Mouse (Mus musculus) erythroblast, embryonic 14.5 days (primary cell): ENCODE measurements at regions not wholly inside any gene's neighbourhood (a gene's known extent, or its start where the extent isn't known, plus 50 kb on each side); places are given as distances from the start of the nearest gene placed in this dataset.
A peak's percentile ranks its signal among the peaks of the same experiment; 100 is the strongest.

Source experiments
- H3K27me3 ChIP-seq: 2 replicates; pipeline ENCODE4 v1.6.1; 2012; ENCODE audit warnings: inconsistent platforms; ENCODE audit not compliant: control insufficient read depth
- H3K36me3 ChIP-seq: 2 replicates; pipeline ENCODE4 v1.6.1; 2012; ENCODE audit warnings: mild to moderate bottlenecking, inconsistent platforms; ENCODE audit not compliant: control insufficient read depth
- H3K4me1 ChIP-seq: 2 replicates; pipeline ENCODE4 v1.6.1; 2012; ENCODE audit warnings: inconsistent platforms; ENCODE audit not compliant: control insufficient read depth
- H3K4me3 ChIP-seq: replicated peaks from 2 replicates; pipeline ENCODE3; 2012; ENCODE audit warnings: moderate library complexity, mild to moderate bottlenecking, inconsistent platforms
- H3K9me3 ChIP-seq: 2 replicates; pipeline ENCODE4 v1.6.1; 2012; ENCODE audit warnings: low read length, inconsistent platforms, mixed read lengths; ENCODE audit not compliant: control insufficient read depth
- GATA1 ChIP-seq: IDR thresholded peaks from 2 replicates; pipeline ENCODE4 v1.6.1; 2012; ENCODE audit warnings: low read length, inconsistent platforms, mixed read lengths
- TAL1 ChIP-seq: IDR thresholded peaks from 3 replicates; pipeline ENCODE4 v1.6.1; 2012; ENCODE audit warnings: low read length, inconsistent platforms, mixed read lengths

DNA sequence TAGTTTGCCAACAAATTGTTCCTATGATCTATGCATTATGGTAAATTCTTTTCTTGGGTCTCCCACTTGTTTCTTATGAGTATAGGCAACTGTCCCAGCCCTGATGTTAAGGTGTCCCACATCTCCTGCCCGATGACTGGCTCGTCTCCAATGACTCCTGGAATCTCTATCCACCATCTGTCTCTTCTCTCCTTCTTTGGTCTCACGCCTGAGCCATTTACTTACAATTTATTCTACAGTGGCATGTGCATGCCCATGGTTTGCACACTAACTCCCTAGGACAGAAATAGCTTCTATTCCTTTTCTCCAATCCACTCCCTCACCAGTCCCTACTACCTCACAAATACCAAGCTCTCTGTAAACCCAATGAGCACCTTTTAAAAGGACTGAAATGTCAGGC is 127.0 kb downstream of the Gm4791 start:
- TF ChIP-seq TAL1 (no peak), GATA1 (no peak)
- no peaks in the 10 kb centered on the region for H3K27me3 ChIP-seq
- H3K4me3 ChIP-seq, result no peak overlapping the region
- H3K4me1 ChIP-seq, result no peaks in the 10 kb centered on the region
- no peaks in the 10 kb centered on the region for H3K36me3 ChIP-seq
- no peaks in the 10 kb centered on the region for H3K9me3 ChIP-seq

DNA sequence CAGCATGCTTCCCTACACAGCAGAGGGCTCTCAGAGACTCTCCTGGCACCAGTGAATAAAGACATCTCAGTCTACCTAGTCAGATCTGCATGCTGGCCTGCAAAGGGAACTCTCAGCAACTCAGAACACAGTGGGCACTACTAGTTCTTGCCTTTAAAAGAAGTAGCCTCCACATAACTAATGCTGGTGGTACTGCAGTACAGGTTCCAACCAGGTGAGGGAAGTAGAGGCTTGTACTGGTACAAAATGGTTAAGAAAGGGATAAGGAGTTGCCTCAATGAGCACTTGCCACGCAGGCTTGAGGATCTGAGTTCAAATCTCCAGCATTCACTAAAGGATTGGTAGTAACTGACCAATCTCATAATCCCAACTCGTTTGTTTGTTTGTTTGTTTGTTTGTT is 127.7 kb downstream of the Gm4791 start:
- no peaks in the 10 kb centered on the region for H3K36me3 ChIP-seq
- no peaks in the 10 kb centered on the region for H3K27me3 ChIP-seq
- H3K4me3 ChIP-seq, result no peak overlapping the region
- no peaks in the 10 kb centered on the region for H3K9me3 ChIP-seq
- H3K4me1 ChIP-seq, result peaks cover under 1% of the 10 kb centered on the region
- no peak for TF ChIP-seq GATA1
- no peak for TF ChIP-seq TAL1

DNA sequence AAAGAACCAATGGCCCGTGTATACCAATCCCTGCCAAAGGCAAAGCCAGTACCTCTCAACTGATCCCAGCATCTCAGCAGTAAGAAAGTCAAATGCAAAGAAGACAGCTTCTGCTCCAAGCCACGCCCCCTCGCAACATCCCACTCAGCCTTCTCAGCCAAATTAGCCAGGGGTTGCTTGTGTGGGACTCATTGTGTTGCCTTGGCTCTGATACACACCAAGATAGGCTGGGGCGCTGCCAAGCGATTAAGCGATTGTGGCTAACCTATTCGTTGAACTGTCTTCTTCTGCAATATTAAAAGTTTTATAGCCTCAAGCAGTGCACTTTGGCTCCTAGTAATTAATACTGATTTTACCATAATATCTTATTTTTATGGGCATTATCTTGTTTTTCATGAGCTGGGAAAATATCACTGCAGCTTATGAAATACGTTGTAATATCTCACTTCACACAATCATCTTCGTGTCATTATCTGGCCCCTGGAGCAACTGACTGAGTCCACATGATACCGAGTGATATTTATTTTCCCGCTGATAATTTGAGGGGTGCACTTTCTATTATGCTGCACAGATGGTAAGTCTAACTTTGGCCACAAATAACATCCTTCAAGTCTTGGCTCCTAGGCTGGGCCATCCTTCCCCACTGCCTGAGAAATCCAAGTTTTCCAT is 129.3 kb downstream of the Gm4791 start:
- Histone ChIP-seq H3K36me3 (no peaks in the 10 kb centered on the region), H3K4me1 (peaks cover 4% of the 10 kb centered on the region), H3K4me3 (no peak overlapping the region), H3K27me3 (no peaks in the 10 kb centered on the region), H3K9me3 (no peaks in the 10 kb centered on the region)
- TF ChIP-seq TAL1 (no peak), GATA1 (no peak)

DNA sequence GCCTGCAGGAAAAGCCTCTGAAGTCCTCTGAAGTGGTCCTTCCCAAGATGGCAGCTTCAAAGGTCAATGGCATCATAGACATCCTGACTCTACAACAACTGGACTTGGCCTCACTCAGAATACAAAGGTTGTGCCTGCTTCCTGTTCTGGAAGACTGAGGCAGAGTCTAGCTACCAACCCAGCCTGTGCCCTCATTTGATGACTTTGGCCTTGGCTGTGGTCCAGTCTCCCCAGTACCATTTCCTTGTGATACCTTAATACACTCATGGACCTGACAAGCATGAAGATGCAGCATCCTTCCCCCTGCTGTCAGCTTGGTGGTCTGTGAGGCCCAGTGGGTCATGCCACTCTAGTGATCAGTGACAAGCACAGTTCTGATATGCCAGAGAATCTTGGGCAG is 130.6 kb downstream of the Gm4791 start:
- peaks cover 14% of the 10 kb centered on the region for H3K4me1 ChIP-seq

DNA sequence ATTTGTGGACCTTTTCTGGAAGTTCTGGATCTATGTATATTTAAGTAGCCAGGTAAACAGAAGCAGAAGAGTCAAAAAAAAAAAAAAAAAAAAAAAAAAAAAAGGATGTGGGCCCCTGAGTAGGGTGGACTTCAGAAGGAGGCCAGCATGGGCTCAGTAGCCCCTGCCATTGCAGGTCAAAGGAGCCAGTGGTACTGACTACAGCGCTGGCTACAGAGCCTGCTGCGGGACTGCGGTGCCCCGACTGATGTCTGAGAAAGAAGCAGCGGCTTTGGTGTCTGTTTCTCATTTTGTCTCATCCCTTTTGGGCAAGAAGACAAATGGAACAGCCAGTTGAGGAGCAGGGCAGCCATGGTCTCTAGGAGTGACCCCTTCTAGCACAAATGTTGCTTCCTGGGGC is 134.9 kb downstream of the Gm4791 start:
- Histone ChIP-seq H3K4me3 (peak overlapping the region; percentile 14), H3K4me1 (peaks cover 33% of the 10 kb centered on the region), H3K27me3 (no peaks in the 10 kb centered on the region), H3K9me3 (no peaks in the 10 kb centered on the region), H3K36me3 (no peaks in the 10 kb centered on the region)
- TF ChIP-seq TAL1, result no peak
- TF ChIP-seq GATA1, result no peak

More for the DNA sequence above, 130.6 kb downstream of the Gm4791 start:
- H3K4me3 ChIP-seq, result no peak overlapping the region
- no peaks in the 10 kb centered on the region for H3K9me3 ChIP-seq
- no peak for TF ChIP-seq GATA1
- TF ChIP-seq TAL1, result no peak
- H3K36me3 ChIP-seq, result no peaks in the 10 kb centered on the region
- H3K27me3 ChIP-seq, result no peaks in the 10 kb centered on the region

DNA sequence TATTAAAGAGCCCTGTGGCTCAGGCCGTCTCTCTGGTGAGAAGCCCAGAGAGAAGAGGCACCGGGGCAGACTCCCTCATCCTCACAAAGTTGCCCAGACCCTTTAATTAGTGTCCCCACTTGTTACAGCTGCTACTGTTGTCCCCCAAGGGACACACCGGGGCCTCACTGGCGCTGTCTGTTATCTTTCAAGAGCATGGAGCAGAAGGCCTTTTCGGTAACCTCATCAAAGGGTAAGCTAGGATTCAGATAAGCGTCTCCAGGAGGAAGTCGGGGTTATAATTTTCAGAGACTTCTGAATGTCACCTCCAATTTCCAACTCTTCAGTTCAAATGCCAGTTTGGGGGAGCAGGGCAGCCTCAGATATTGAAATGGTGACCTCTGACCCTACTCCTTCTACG is 135.3 kb downstream of the Gm4791 start:
- Histone ChIP-seq H3K27me3 (no peaks in the 10 kb centered on the region), H3K4me3 (peak overlapping the region; percentile 14), H3K4me1 (peaks cover 33% of the 10 kb centered on the region), H3K36me3 (no peaks in the 10 kb centered on the region), H3K9me3 (no peaks in the 10 kb centered on the region)
- no peak for TF ChIP-seq GATA1
- TF ChIP-seq TAL1, result no peak

DNA sequence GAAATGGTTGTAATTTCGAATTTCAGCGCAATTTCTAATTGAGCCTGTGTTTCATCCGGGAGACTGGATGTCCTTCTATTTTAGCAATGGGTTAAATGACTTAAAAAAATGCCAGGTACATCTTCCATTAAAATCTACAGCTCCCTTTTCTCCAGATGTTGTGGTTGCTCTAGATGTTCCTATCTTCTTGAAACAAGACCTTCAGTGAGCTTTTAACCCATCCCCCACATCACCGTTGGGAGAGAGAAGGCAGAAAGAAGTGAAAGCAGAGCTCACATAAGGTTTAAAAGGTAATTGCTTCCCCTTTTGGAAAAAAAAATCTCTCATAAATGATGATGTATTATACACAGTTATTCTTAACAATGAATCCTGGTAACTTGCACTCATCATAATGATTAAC is 135.9 kb downstream of the Gm4791 start:
- no peaks in the 10 kb centered on the region for H3K27me3 ChIP-seq
- H3K9me3 ChIP-seq, result no peaks in the 10 kb centered on the region
- H3K4me3 ChIP-seq, result no peak overlapping the region
- TF ChIP-seq GATA1 (no peak), TAL1 (no peak)
- H3K36me3 ChIP-seq, result no peaks in the 10 kb centered on the region
- peaks cover 33% of the 10 kb centered on the region for H3K4me1 ChIP-seq

DNA sequence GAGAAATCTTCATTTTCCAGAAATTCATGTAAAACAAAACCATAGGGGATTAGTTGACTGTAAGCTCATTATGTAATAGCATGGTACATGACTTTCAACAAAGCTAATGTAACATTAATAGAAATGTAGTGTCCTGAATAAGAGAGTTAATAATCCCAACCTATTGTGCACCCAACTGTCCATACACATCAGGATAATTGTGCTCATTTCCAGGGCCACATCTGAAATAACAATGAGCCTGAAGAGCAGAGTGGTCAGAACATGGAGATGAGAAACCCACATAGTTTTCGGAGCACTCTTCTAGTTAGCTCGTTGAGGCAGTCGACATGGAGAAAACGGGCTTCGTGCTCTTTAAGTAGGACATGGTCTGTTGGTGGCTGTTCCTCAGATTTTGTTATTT is 138.1 kb downstream of the Gm4791 start:
- H3K36me3 ChIP-seq, result no peaks in the 10 kb centered on the region
- no peak overlapping the region for H3K4me3 ChIP-seq
- H3K9me3 ChIP-seq, result no peaks in the 10 kb centered on the region
- TF ChIP-seq TAL1, result no peak
- no peak for TF ChIP-seq GATA1
- no peaks in the 10 kb centered on the region for H3K27me3 ChIP-seq
- H3K4me1 ChIP-seq, result peaks cover 33% of the 10 kb centered on the region

DNA sequence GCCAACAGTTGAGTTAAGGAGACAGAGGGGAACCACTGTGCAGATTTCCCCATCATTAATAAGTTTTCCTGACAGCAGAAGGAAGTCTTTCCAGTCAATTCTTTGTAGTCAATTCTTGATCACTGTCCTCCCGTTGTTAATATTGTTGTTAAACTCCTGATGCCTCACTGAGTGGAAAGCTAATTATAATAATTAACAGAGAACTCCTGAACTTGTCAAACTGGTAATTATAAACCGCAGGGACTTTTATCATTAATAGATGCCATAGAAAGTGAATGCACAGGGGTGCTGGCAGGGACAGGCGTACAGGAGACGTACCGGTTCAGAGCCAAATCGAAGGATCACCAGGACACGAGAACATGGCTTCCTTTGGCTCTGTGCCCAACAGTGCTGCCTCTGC is 154.9 kb downstream of the Gm4791 start:
- no peak overlapping the region for H3K4me3 ChIP-seq
- no peaks in the 10 kb centered on the region for H3K4me1 ChIP-seq
- TF ChIP-seq TAL1 (no peak), GATA1 (no peak)
- H3K27me3 ChIP-seq, result no peaks in the 10 kb centered on the region
- no peaks in the 10 kb centered on the region for H3K36me3 ChIP-seq
- no peaks in the 10 kb centered on the region for H3K9me3 ChIP-seq

DNA sequence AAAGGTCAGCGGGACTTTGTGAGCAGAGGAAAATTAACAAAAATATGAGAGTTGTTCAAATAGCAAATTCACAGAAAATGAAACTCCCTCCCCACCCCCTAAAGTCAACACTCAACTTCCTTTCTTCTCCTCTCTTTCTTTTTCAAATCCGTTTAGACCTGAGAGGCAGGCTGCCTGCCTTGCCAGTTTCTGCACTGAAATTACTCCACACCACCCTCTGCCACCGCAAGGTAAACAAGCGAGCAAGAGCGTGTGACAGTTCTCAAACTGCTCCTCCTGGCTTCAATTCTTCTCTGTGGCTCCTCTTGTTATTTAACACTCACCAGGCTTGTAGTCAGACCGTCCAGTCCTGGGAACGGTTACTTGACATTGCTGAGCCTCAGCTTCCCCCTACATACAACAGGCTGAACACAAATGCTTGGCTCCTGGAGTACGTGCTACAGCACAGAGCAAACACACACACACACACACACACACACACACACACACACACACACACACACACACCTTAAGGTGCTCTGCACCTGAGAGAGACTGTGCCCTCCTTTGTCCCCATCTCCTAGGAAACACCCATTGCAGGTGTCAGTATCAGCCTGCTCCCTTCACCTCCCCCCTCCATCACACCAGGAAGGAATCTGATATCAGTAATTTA is 167.1 kb downstream of the Gm4791 start:
- peaks cover 3% of the 10 kb centered on the region; the same call in 1 of the 2 replicates for H3K9me3 ChIP-seq

More for the DNA sequence above, 167.1 kb downstream of the Gm4791 start:
- no peaks in the 10 kb centered on the region for H3K27me3 ChIP-seq
- no peak overlapping the region for H3K4me3 ChIP-seq
- H3K4me1 ChIP-seq, result no peaks in the 10 kb centered on the region
- no peak for TF ChIP-seq TAL1
- TF ChIP-seq GATA1, result no peak
- H3K36me3 ChIP-seq, result no peaks in the 10 kb centered on the region
